Mouse (Mus musculus) activated CD4-positive, CD25-positive, alpha-beta regulatory T cell (primary cell): ENCODE data around the gene Olfr498. TPM values are rescaled to one million over a fixed set of nuclear protein-coding genes. Genes with fewer than 3 reads are reported as not detected.

Experiments
- polyA plus RNA-seq, 2 experiments: library from polyadenylated mRNA; unstranded; fragments of 100-300 nt; shearing (Covaris generic); gene quantifications; one replicate each; pipeline ENCODE4 v1.2.1; 2017

Olfr498 gene
- polyA plus RNA-seq = not detected

DNA sequence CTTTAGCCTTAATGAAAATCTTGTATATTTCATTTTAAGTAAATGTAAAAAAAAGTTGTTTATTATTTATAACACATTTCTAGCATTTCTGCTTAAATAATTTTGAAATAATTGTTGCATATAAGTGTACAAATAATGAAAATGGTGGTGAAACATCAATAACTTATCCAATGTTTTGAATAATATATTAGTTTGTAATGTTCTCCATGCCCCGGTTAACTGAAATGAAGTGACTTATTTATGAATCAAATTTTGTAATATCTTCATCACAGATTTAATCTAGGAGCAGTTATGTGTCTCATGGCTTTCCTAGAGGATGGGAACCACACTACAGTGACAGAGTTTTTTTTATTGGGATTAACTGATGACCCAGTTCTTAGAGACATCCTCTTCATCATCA is at the start of gene Olfr498:
TSS of gene Olfr498 (plus strand) at position 301 of the 400 bp plus-strand sequence.

DNA sequence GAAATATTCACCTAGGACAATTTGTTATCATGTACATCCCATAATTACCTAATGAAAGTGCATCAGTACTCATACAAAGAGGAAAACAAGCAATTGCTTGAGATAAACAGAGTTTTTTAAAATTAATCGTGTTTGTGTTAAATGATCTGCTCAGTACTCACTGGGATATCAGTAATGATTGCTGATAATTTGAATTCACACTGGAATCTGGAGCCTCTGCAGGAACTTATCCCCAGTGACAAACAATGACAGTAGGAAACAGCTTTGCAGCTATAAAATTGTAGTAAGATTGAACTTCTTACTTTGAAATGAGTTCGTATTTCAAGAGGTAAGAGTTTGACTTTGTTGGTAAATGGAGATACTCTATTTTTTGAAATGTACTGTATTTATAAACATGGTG is 45.0 kb upstream of the Olfr498 start, which contains the start of gene Olfr497:
TSS of gene Olfr497 (plus strand) at position 301 of the 400 bp plus-strand sequence.

Other genes starting within 250 kb of the Olfr498 start
- gene Olfr488, start 207.0 kb upstream of the Olfr498 start, polyA plus RNA-seq = under 1 TPM in 1 of 2 experiments, not detected in 1; 0.41 TPM
- not detected for gene Olfr490, start 176.4 kb upstream of the Olfr498 start, polyA plus RNA-seq
- gene Olfr491, start 151.9 kb upstream of the Olfr498 start, polyA plus RNA-seq = under 1 TPM in 1 of 2 experiments, not detected in 1; 0.31 TPM
- not detected for gene Olfr492, start 141.7 kb upstream of the Olfr498 start, polyA plus RNA-seq
- gene Olfr493, start 118.3 kb upstream of the Olfr498 start, polyA plus RNA-seq = not detected
- gene Olfr494, start 100.0 kb upstream of the Olfr498 start, polyA plus RNA-seq = not detected
- not detected for gene Olfr495, start 72.2 kb upstream of the Olfr498 start, polyA plus RNA-seq
- not detected for gene Olfr497, start 44.9 kb upstream of the Olfr498 start, polyA plus RNA-seq
- gene Olfr502, start 59.7 kb downstream of the Olfr498 start, polyA plus RNA-seq = under 1 TPM in 1 of 2 experiments, not detected in 1; 0.61 TPM
- gene Olfr503, start 79.2 kb downstream of the Olfr498 start, polyA plus RNA-seq = not detected
- not detected for gene Olfr504, start 100.5 kb downstream of the Olfr498 start, polyA plus RNA-seq
- gene Olfr506, start 145.5 kb downstream of the Olfr498 start, polyA plus RNA-seq = not detected
- gene Olfr507, start 156.5 kb downstream of the Olfr498 start, polyA plus RNA-seq = not detected
- not detected for gene Olfr508, start 164.7 kb downstream of the Olfr498 start, polyA plus RNA-seq
- not detected for gene Olfr509, start 186.6 kb downstream of the Olfr498 start, polyA plus RNA-seq
- gene Olfr510, start 201.1 kb downstream of the Olfr498 start, polyA plus RNA-seq = not detected
- gene Olfr512, start 248.0 kb downstream of the Olfr498 start, polyA plus RNA-seq = not detected